In the genomic region with DNA sequence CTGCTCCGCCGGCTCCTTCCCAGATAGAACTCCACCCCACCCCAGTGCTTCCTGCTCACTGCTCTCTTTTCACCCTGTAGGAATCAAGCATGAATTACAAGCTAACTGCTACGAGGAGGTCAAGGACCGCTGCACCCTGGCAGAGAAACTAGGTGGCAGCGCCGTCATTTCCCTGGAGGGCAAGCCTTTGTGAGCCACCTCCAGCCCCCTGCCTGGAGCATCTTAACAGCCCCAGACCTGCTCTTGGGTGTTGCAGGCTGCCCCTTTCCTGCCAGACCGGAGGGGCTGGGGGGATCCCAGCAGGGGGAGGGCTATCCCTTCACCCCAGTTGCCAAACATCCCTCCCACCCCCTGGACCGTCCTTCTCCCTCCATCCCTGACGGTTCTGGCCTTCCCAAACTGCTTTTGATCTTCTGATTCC, we compare ENCODE assay signal across 11 mouse cellular contexts. TPM values are rescaled to one million over a fixed set of nuclear protein-coding genes. Genes with fewer than 3 reads are reported as not detected.
DNase-seq lines count a peak whose midpoint lies in the region; ATAC-seq and TF ChIP-seq lines count a peak whose summit lies in the region.
"Not testable (repeated sequence)": the region's sequence is repeated elsewhere in the genome, so short reads cannot be mapped to it uniquely, and the experiment has no call there.
"Had no signal": no experiment of that assay in that cellular context is flagged by ENCODE, and none has a peak within 500 bp of the region (broad histone marks: within the 10 kb centered on the region; RNA-seq: fewer than 3 reads in every experiment).

No protein-coding gene starts in this region.

- H3K27ac ChIP-seq in embryonic fibroblast, embryonic 13.5 days (ENCODE audit: insufficient read depth, low read length); hindbrain, embryonic 10.5 days; lung, postnatal 0 days (ENCODE audit: low read length): not testable (repeated sequence)
- H3K27ac ChIP-seq in intestine, postnatal 0 days (ENCODE audit: low read depth, low read length), result peak overlapping the region; percentile 57

- H3K4me2 ChIP-seq in intestine, postnatal 0 days (replicated peaks; ENCODE audit: low read depth); lung, postnatal 0 days (replicated peaks; ENCODE audit: low read depth, low read length): not testable (repeated sequence)

- not testable (repeated sequence) for H3K9me3 ChIP-seq in hindbrain, embryonic 10.5 days; intestine, postnatal 0 days (ENCODE audit: control insufficient read depth); lung, postnatal 0 days (ENCODE audit: low read length)

- TF ChIP-seq CTCF in embryonic fibroblast, embryonic 13.5 days (IDR thresholded peaks at IDR 0.05; ENCODE audit: borderline replicate concordance, insufficient read depth, low read length), result not testable (repeated sequence)
- TF ChIP-seq CTCF in intestine, postnatal 0 days (IDR thresholded peaks at IDR 0.05; ENCODE audit: low read depth), result peak; percentile 53
- peak; percentile 16; the same call in 1 of the 2 replicates for TF ChIP-seq CTCF in lung, postnatal 0 days (IDR thresholded peaks at IDR 0.05)

- H3K4me3 ChIP-seq in embryonic fibroblast, embryonic 13.5 days (ENCODE audit: insufficient read depth, low read length), result peak overlapping the region; percentile 72
- peak overlapping the region; percentile 18; the same call in 1 of the 2 replicates for H3K4me3 ChIP-seq in hindbrain, embryonic 10.5 days
- not testable (repeated sequence) for H3K4me3 ChIP-seq in intestine, postnatal 0 days (ENCODE audit: low read depth, low read length); lung, postnatal 0 days (ENCODE audit: low read depth, low read length)

- H3K9ac ChIP-seq in intestine, postnatal 0 days (ENCODE audit: low read depth, low read length); lung, postnatal 0 days (replicated peaks; ENCODE audit: low read depth): not testable (repeated sequence)

- DNase-seq in MN1 (ENCODE audit: low spot score), result peak; percentile 53
- peak; percentile 57 for DNase-seq in cerebellum, adult 11-12 months
- not testable (repeated sequence) for DNase-seq in hindbrain, embryonic 10.5 days (ENCODE audit: low spot score); lung, postnatal 0 days (ENCODE audit: low spot score)
- peak; percentile 40 to 68 for DNase-seq in kidney, postnatal 25 days
- peak; percentile 65 for DNase-seq in splenic B cell, adult 2 months (ENCODE audit: low read depth, low spot score)

- H3K4me1 ChIP-seq in embryonic fibroblast, embryonic 13.5 days (ENCODE audit: control insufficient read depth, insufficient read depth, low read length); intestine, postnatal 0 days (replicated peaks; ENCODE audit: control insufficient read depth, insufficient read depth, low read length); lung, postnatal 0 days (ENCODE audit: insufficient read depth, low read depth, low read length): not testable (repeated sequence)
- peaks cover 41% of the 10 kb centered on the region for H3K4me1 ChIP-seq in hindbrain, embryonic 10.5 days (replicated peaks)

- H3K27me3 ChIP-seq in hindbrain, embryonic 10.5 days (ENCODE audit: insufficient read depth, poor library complexity, severe bottlenecking); intestine, postnatal 0 days (replicated peaks; ENCODE audit: control insufficient read depth, insufficient read depth, low read length); lung, postnatal 0 days (replicated peaks; ENCODE audit: insufficient read depth, low read length); splenic B cell, adult 2 months (ENCODE audit: control insufficient read depth, insufficient read depth, low read length, poor library complexity, severe bottlenecking): not testable (repeated sequence)

- not testable (repeated sequence) for TF ChIP-seq POLR2A in embryonic fibroblast, embryonic 13.5 days (IDR thresholded peaks at IDR 0.05; ENCODE audit: low read depth, low read length)

- peaks cover 63% of the 10 kb centered on the region for H3K36me3 ChIP-seq in hindbrain, embryonic 10.5 days
- H3K36me3 ChIP-seq in intestine, postnatal 0 days (ENCODE audit: control insufficient read depth, insufficient read depth), result peaks cover 54% of the 10 kb centered on the region
- peaks cover 27% of the 10 kb centered on the region for H3K36me3 ChIP-seq in lung, postnatal 0 days (ENCODE audit: insufficient read depth, low read length)
- H3K36me3 ChIP-seq in splenic B cell, adult 2 months (ENCODE audit: control insufficient read depth, insufficient read depth, low read length, poor library complexity, severe bottlenecking), result peaks cover 20% of the 10 kb centered on the region

- 75% methylated on average over 9 of the region's 9 CpGs for WGBS in hindbrain, embryonic 10.5 days
- 49% methylated on average over 9 of the region's 9 CpGs for WGBS in intestine, postnatal 0 days
- WGBS in lung, postnatal 0 days, result 62% methylated on average over 9 of the region's 9 CpGs

- ATAC-seq in intestine, postnatal 0 days; lung, postnatal 0 days: not testable (repeated sequence)

- TF ChIP-seq EP300 in lung, postnatal 0 days (IDR thresholded peaks at IDR 0.05), result not testable (repeated sequence)

RNA-seq across cellular contexts. Expression of a gene that starts 3.1 kb away (rescaled TPM):
- polyA plus RNA-seq in embryonic fibroblast, embryonic 13.5 days (2011; ENCODE audit: insufficient read length, low read depth, missing spikeins), result 1,890 and 1,995 TPM in 2 replicates
- 3,259 and 3,562 TPM in 2 replicates for polyA plus RNA-seq in hindbrain, embryonic 10.5 days (2016; fragmentation: Nextera tagmentation; extraction: Ambion mirVana)
- polyA plus RNA-seq in intestine, postnatal 0 days (2015; fragmentation: Nextera tagmentation; extraction: Ambion mirVana), result 1,685 and 1,786 TPM in 2 replicates
- polyA plus RNA-seq in lung, postnatal 0 days (2015; fragmentation: Nextera tagmentation; extraction: Ambion mirVana), result 1,591 and 1,653 TPM in 2 replicates

RNA-seq across cellular contexts. Expression of a gene that starts 5.1 kb away (rescaled TPM):
- 21.8 and 27.1 TPM in 2 replicates for polyA plus RNA-seq in embryonic fibroblast, embryonic 13.5 days (2011; ENCODE audit: insufficient read length, low read depth, missing spikeins)
- polyA plus RNA-seq in hindbrain, embryonic 10.5 days (2016; fragmentation: Nextera tagmentation; extraction: Ambion mirVana), result 43.7 and 51.4 TPM in 2 replicates
- polyA plus RNA-seq in intestine, postnatal 0 days (2015; fragmentation: Nextera tagmentation; extraction: Ambion mirVana), result 12.4 and 14.4 TPM in 2 replicates
- polyA plus RNA-seq in lung, postnatal 0 days (2015; fragmentation: Nextera tagmentation; extraction: Ambion mirVana), result 46.7 and 50.2 TPM in 2 replicates

RNA-seq across cellular contexts. Expression of a gene that starts 10.3 kb away (rescaled TPM):
- 0.97 and 1.4 TPM in 2 replicates for polyA plus RNA-seq in embryonic fibroblast, embryonic 13.5 days (2011; ENCODE audit: insufficient read length, low read depth, missing spikeins)
- not detected in 2 replicates for polyA plus RNA-seq in hindbrain, embryonic 10.5 days (2016; fragmentation: Nextera tagmentation; extraction: Ambion mirVana)
- not detected in 2 replicates for polyA plus RNA-seq in intestine, postnatal 0 days (2015; fragmentation: Nextera tagmentation; extraction: Ambion mirVana)
- polyA plus RNA-seq in lung, postnatal 0 days (2015; fragmentation: Nextera tagmentation; extraction: Ambion mirVana), result not detected in 2 replicates
- polyA plus RNA-seq: forebrain, embryonic 11.5 days; hindbrain, postnatal 0 days; lung, embryonic 16.5 days had no signal

RNA-seq across cellular contexts. Expression of a gene that starts 17.0 kb away (rescaled TPM):
- polyA plus RNA-seq in embryonic fibroblast, embryonic 13.5 days (2011; ENCODE audit: insufficient read length, low read depth, missing spikeins), result 8.7 and 18.4 TPM in 2 replicates
- 8.9 and 18.7 TPM in 2 replicates for polyA plus RNA-seq in hindbrain, embryonic 10.5 days (2016; fragmentation: Nextera tagmentation; extraction: Ambion mirVana)
- polyA plus RNA-seq in intestine, postnatal 0 days (2015; fragmentation: Nextera tagmentation; extraction: Ambion mirVana), result 3.8 and 4.5 TPM in 2 replicates
- polyA plus RNA-seq in lung, postnatal 0 days (2015; fragmentation: Nextera tagmentation; extraction: Ambion mirVana), result 3.6 and 3.7 TPM in 2 replicates

RNA-seq across cellular contexts. Expression of a gene that starts 19.6 kb away (rescaled TPM):
- 368 and 420 TPM in 2 replicates for polyA plus RNA-seq in embryonic fibroblast, embryonic 13.5 days (2011; ENCODE audit: insufficient read length, low read depth, missing spikeins)
- 62.7 and 71.3 TPM in 2 replicates for polyA plus RNA-seq in hindbrain, embryonic 10.5 days (2016; fragmentation: Nextera tagmentation; extraction: Ambion mirVana)
- 39.4 and 40.7 TPM in 2 replicates for polyA plus RNA-seq in intestine, postnatal 0 days (2015; fragmentation: Nextera tagmentation; extraction: Ambion mirVana)
- polyA plus RNA-seq in lung, postnatal 0 days (2015; fragmentation: Nextera tagmentation; extraction: Ambion mirVana), result 91.8 and 96.1 TPM in 2 replicates
